Mouse (Mus musculus): ENCODE data around the gene Cnnm1. TPM values are rescaled to one million over a fixed set of nuclear protein-coding genes. Genes with fewer than 3 reads are reported as not detected.

The Cnnm1 gene
- polyA plus RNA-seq, 1 experiment = 0.50 TPM

DNA sequence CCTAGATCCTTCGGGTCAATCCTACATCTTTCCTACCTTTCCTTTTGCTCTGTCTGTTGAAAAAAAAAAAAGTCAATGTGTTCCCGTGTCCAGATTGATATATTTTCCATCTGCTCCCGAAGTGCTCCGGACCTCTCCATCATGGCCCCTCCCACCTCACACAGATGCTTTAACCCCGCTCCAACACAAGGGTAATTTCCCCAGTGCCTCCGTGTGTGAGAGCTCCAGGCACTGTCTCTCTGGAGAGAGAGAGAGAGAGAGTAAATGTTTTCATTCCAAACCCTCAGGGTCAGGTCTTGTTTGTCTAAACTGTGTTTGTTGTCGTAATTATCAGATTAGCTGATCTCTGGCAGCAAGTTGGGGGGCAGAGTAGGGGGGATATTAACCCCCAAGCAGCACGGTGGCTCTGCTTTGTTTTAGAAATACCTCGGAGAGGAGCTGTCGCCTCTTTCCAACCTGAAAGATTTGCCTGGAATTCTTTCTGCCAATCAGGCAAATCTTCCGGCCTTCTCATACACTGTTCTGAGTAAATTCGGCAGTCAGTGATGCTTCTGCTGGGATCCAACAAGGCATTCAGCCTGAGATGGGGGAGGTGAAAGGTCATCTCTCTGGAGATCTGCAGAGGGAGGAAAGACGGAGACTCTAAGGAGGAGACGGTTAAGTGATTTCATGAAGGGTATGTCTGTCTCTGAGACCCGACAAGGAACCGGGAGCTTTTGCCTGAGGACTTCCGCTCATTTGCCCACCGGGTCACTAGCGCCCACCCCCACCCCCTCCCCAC lies 106.3 kb downstream of the Cnnm1 start:
- DNase-seq (ENCODE audit: low read depth) = no peak

Other genes with a start within 250 kb of the Cnnm1 start
- 0.24 and 0.27 TPM in 2 replicates for gene Hpse2, start 52.1 kb upstream of the Cnnm1 start, polyA plus RNA-seq (2012; rRNA removed)
- gene Got1, start 84.2 kb downstream of the Cnnm1 start, polyA plus RNA-seq (2012; rRNA removed) = 17.5 and 17.7 TPM in 2 replicates
- 0.04 TPM in 1 of 2 replicates, not detected in the other for gene Nkx2-3, start 171.9 kb downstream of the Cnnm1 start, polyA plus RNA-seq (2012; rRNA removed)
- gene Slc25a28, start 234.4 kb downstream of the Cnnm1 start, polyA plus RNA-seq (2012; rRNA removed) = 82.7 and 91.0 TPM in 2 replicates
- 12.3 and 16.8 TPM in 2 replicates for gene Entpd7, start 249.2 kb downstream of the Cnnm1 start, polyA plus RNA-seq (2012; rRNA removed)

Measured in gonadal fat pad, adult 2 months (tissue).